Mouse (Mus musculus): Measurements from ENCODE around the gene St8sia4.

Gene St8sia4

GRCm38 (mm10) chr1:95667435-95668252, at the start of gene St8sia4:
St8sia4 (minus strand) TSS chr1:95667571.
- DNase-seq (ENCODE audit: low spot score in 2 of 2): peak; percentile 59 to 86

- DNase-seq (ENCODE audit: low spot score in 2 of 2): no peak
Measured at GRCm38 (mm10) chr1:95709181-95709580, 41.8 kb upstream of the St8sia4 start.

GRCm38 (mm10) chr1:95699903-95700302, 32.5 kb upstream of the St8sia4 start:
- DNase-seq (ENCODE audit: low spot score in 2 of 2): no peak

GRCm38 (mm10) chr1:95674052-95674451, 6.7 kb upstream of the St8sia4 start:
- no peak for DNase-seq (ENCODE audit: low spot score in 2 of 2)

GRCm38 (mm10) chr1:95668253-95668805, 958 bp upstream of the St8sia4 start:
- DNase-seq (ENCODE audit: low spot score in 2 of 2): peak in 1 of 2 experiments; percentile 4

- peak in 1 of 2 experiments; percentile 12 for DNase-seq (ENCODE audit: low spot score in 2 of 2)
Measured at GRCm38 (mm10) chr1:95666541-95667320, 640 bp downstream of the St8sia4 start.

- peak; percentile 14 to 44 for DNase-seq (ENCODE audit: low spot score in 2 of 2)
Measured at GRCm38 (mm10) chr1:95665951-95666484, 1.4 kb downstream of the St8sia4 start.

- peak; percentile 28 to 47 for DNase-seq (ENCODE audit: low spot score in 2 of 2)
Measured at GRCm38 (mm10) chr1:95664969-95665702, 2.2 kb downstream of the St8sia4 start.

- DNase-seq (ENCODE audit: low spot score in 2 of 2): peak; percentile 11 to 27
Measured at GRCm38 (mm10) chr1:95664321-95664825, 3.0 kb downstream of the St8sia4 start.

- DNase-seq (ENCODE audit: low spot score in 2 of 2): no peak
Measured at GRCm38 (mm10) chr1:95657051-95657668, 10.2 kb downstream of the St8sia4 start.

GRCm38 (mm10) chr1:95655564-95655963, 11.8 kb downstream of the St8sia4 start:
- peak in 1 of 2 experiments; percentile 14 for DNase-seq (ENCODE audit: low spot score in 2 of 2)

GRCm38 (mm10) chr1:95653445-95653844, 13.9 kb downstream of the St8sia4 start:
- no peak for DNase-seq (ENCODE audit: low spot score in 2 of 2)

GRCm38 (mm10) chr1:95644292-95644691, 23.1 kb downstream of the St8sia4 start:
- no peak for DNase-seq (ENCODE audit: low spot score in 2 of 2)

- no peak for DNase-seq (ENCODE audit: low spot score in 2 of 2)
Measured at GRCm38 (mm10) chr1:95639001-95639400, 28.4 kb downstream of the St8sia4 start.

- no peak for DNase-seq (ENCODE audit: low spot score in 2 of 2)
Measured at GRCm38 (mm10) chr1:95624376-95624775, 43.0 kb downstream of the St8sia4 start.

- DNase-seq (ENCODE audit: low spot score in 2 of 2): no peak
Measured at GRCm38 (mm10) chr1:95618647-95619046, 48.7 kb downstream of the St8sia4 start.

GRCm38 (mm10) chr1:95618125-95618524, 49.2 kb downstream of the St8sia4 start:
- no peak for DNase-seq (ENCODE audit: low spot score in 2 of 2)

- DNase-seq (ENCODE audit: low spot score in 2 of 2): no peak
Measured at GRCm38 (mm10) chr1:95610017-95610416, 57.4 kb downstream of the St8sia4 start.

- no peak for DNase-seq (ENCODE audit: low spot score in 2 of 2)
Measured at GRCm38 (mm10) chr1:95609045-95609444, 58.3 kb downstream of the St8sia4 start.

- DNase-seq (ENCODE audit: low spot score in 2 of 2): peak in 1 of 2 experiments; percentile 26
Measured at GRCm38 (mm10) chr1:95605458-95605857, 61.9 kb downstream of the St8sia4 start.

- no peak for DNase-seq (ENCODE audit: low spot score in 2 of 2)
Measured at GRCm38 (mm10) chr1:95598108-95598507, 69.3 kb downstream of the St8sia4 start.
